Mouse (Mus musculus) megakaryocyte-erythroid progenitor cell, adult 5-6 weeks (primary cell): ENCODE data around the gene Hoxc5. TPM values are rescaled to one million over a fixed set of nuclear protein-coding genes. Genes with fewer than 3 reads are reported as not detected.

ENCODE experiments used
- ATAC-seq: replicated peaks from 2 replicates; pipeline ENCODE4 v1.8.0; 2016; ENCODE audit warnings: mild to moderate bottlenecking, inconsistent platforms; ENCODE audit not compliant: severe bottlenecking, poor library complexity, low FRiP score, low TSS enrichment
- total RNA-seq, 2 experiments: library from RNA; stranded (forward) in 1 of 2; stranded (reverse) in 1 of 2; fragments of 200-1000, 215-1000 nt in 1 of 2; fragments of >200 nt in 1 of 2; fragmentation: Nextera tagmentation in 1 of 2; gene quantifications; 2 replicates each; pipeline ENCODE4 v1.2.3; 2014 to 2017

Gene Hoxc5
- total RNA-seq, 2 experiments from 2014 or later: not detected

GRCm38 (mm10) chr15:103059393-103059992 is 92.2 kb downstream of the Hoxc5 start:
- ATAC-seq: no peak

- no peak for ATAC-seq
Observed at GRCm38 (mm10) chr15:103060021-103060340, 92.7 kb downstream of the Hoxc5 start.

DNA sequence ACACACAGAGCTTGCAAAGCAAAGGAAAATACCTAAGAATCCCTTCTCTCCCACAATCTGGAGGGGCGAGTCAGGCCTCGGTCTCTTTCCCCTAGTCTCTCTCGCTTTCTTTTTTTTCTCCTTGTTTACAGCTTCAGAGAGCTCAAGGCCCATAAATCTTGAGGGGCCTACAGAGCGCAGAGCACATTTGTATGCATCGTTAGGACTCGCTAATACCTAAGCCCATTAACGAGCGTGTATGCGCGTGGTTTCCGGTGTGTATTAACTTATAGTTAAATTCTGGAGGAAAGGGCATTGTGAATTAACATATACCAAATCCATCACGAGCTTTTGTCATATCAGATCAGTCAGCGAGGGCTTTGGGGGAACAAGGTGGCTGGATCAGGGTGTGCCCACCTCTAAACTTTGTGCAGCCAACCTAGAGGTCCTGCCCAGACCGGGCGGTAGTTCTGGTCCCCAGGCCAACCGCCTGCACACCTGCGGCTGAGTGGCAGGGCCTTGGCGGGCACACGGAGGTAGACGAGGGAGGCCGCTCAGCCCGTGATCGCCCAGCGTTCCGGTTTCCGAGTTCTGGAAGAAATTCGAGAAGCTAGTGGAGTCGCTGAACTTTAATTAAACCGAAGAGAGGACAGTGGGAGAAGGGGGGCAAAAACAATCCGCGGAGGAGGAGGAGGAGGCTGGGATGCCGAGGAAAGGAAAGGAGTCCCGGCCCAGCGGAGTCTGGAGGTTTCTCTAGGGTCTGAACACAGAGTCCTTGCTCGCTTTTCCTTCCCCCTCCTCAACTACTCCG is 93.3 kb downstream of the Hoxc5 start:
- no peak for ATAC-seq

DNA sequence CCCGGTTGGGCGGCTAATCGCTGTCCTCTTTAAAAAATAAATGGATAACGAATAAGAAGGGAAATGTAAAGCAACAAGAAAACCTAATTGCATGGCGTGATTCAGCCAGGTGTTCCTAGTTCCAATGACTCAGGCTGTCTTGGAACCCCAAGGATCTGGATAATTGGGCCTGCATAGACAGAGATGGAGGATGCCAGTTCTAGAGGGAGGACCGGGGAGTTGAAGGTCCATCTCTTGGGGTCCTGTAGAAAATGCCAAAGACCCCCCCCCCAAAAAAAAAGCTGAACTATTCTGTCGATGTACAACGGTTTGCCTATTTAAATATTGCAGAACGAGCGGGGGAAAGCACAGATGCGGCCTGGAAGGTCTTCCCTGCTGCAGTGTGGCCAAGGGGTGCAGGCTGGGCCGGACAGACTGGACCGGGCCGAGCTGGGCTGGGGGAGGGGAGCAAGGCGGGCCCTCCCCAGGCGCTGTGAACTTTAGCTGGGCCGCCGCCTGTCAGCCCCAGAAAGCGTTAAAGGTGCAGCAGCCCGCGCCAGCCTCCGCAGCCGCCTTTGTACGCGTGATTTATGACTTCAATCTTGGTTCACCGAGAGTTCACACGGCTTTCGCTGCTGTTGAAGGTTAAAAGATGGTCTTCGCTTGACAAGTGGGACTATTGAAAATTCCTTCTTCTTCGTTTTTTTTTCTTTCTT is 94.0 kb downstream of the Hoxc5 start:
- ATAC-seq: no peak

DNA sequence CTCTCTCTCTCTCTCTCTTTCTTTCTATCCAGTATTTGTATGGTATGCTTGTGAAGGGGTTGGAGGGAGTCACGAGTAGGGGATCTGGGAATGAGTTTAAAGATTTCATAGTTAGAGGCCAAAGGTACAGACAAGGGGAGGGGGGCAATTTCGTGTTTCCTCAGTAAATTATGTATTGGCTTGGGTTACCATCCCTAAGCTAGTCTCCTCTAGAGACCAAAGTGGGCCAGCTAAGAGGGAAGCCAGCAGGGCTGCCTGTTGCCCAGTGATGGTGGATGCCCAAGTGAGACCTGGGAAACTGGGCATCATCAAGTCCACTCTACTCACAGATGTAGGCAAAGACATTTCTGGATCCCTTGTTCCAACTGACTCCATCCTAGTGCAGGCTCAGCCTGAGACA is 94.7 kb downstream of the Hoxc5 start:
- no peak for ATAC-seq

GRCm38 (mm10) chr15:103065642-103066041 is 98.4 kb downstream of the Hoxc5 start:
- ATAC-seq: no peak

Other genes with a start within 250 kb of the Hoxc5 start
- 11.3 and 14.1 TPM in 2 replicates for gene Calcoco1, start 245.3 kb upstream of the Hoxc5 start, total RNA-seq (2014; fragmentation: Nextera tagmentation)
- 12.6 and 20.3 TPM in 2 replicates for gene Calcoco1, start 245.3 kb upstream of the Hoxc5 start, total RNA-seq (2017)
- gene Hoxc13, start 46.3 kb upstream of the Hoxc5 start, total RNA-seq (2014; fragmentation: Nextera tagmentation): not detected in 2 replicates
- gene Hoxc13, start 46.3 kb upstream of the Hoxc5 start, total RNA-seq (2017): not detected in 2 replicates
- not detected in 2 replicates for gene Hoxc12, start 30.7 kb upstream of the Hoxc5 start, total RNA-seq (2014; fragmentation: Nextera tagmentation)
- gene Hoxc12, start 30.7 kb upstream of the Hoxc5 start, total RNA-seq (2017): not detected in 2 replicates
- gene Hoxc11, start 13.0 kb upstream of the Hoxc5 start, total RNA-seq (2014; fragmentation: Nextera tagmentation): not detected in 2 replicates
- not detected in 2 replicates for gene Hoxc11, start 13.0 kb upstream of the Hoxc5 start, total RNA-seq (2017)
- not detected in 2 replicates for gene Hoxc10, start 647 bp upstream of the Hoxc5 start, total RNA-seq (2014; fragmentation: Nextera tagmentation)
- gene Hoxc10, start 647 bp upstream of the Hoxc5 start, total RNA-seq (2017): not detected in 2 replicates
- gene Hoxc9, start 9.0 kb downstream of the Hoxc5 start, total RNA-seq (2014; fragmentation: Nextera tagmentation): not detected in 2 replicates
- gene Hoxc9, start 9.0 kb downstream of the Hoxc5 start, total RNA-seq (2017): not detected in 2 replicates
- gene Hoxc8, start 23.2 kb downstream of the Hoxc5 start, total RNA-seq (2014; fragmentation: Nextera tagmentation): not detected in 2 replicates
- gene Hoxc8, start 23.2 kb downstream of the Hoxc5 start, total RNA-seq (2017): not detected in 2 replicates
- gene Hoxc6, start 30.8 kb downstream of the Hoxc5 start, total RNA-seq (2014; fragmentation: Nextera tagmentation): not detected in 2 replicates
- gene Hoxc6, start 30.8 kb downstream of the Hoxc5 start, total RNA-seq (2017): not detected in 2 replicates
- not detected in 2 replicates for gene Hoxc4, start 51.5 kb downstream of the Hoxc5 start, total RNA-seq (2014; fragmentation: Nextera tagmentation)
- not detected in 2 replicates for gene Hoxc4, start 51.5 kb downstream of the Hoxc5 start, total RNA-seq (2017)
- 3.6 and 5.9 TPM in 2 replicates for gene Smug1, start 199.6 kb downstream of the Hoxc5 start, total RNA-seq (2014; fragmentation: Nextera tagmentation)
- gene Smug1, start 199.6 kb downstream of the Hoxc5 start, total RNA-seq (2017): 2.2 and 4.2 TPM in 2 replicates